Mouse (Mus musculus): ENCODE data around the gene Sptbn1. TPM values are rescaled to one million over a fixed set of nuclear protein-coding genes. Genes with fewer than 3 reads are reported as not detected.

The Sptbn1 gene
- polyA plus RNA-seq, 1 experiment from 2014 or later: 122 TPM

- peaks cover 18% of the 10 kb centered on the region for H3K4me1 ChIP-seq
- H3K9ac ChIP-seq: no peak overlapping the region
- H3K36me3 ChIP-seq: peaks cover 5% of the 10 kb centered on the region
- no peak overlapping the region for H3K4me2 ChIP-seq (replicated peaks)
- H3K4me3 ChIP-seq: no peak overlapping the region
- H3K27me3 ChIP-seq (replicated peaks): no peaks in the 10 kb centered on the region
- H3K9me3 ChIP-seq: no peaks in the 10 kb centered on the region
- no peak for ATAC-seq (ENCODE audit: low FRiP score, low read depth)
- H3K27ac ChIP-seq: no peak overlapping the region
Measured at GRCm38 (mm10) chr11:30200391-30200790, 67.6 kb downstream of the Sptbn1 start.

- peak overlapping the region; percentile 53 for H3K4me3 ChIP-seq
- no peaks in the 10 kb centered on the region for H3K27me3 ChIP-seq (replicated peaks)
- peak; percentile 95 for ATAC-seq (ENCODE audit: low FRiP score, low read depth)
- no peaks in the 10 kb centered on the region for H3K9me3 ChIP-seq
- no peak overlapping the region for H3K27ac ChIP-seq
- H3K4me1 ChIP-seq: peaks cover 14% of the 10 kb centered on the region
- peak overlapping the region; percentile 85 for H3K4me2 ChIP-seq (replicated peaks)
- H3K36me3 ChIP-seq: peaks cover 5% of the 10 kb centered on the region
- peak overlapping the region; percentile 68 for H3K9ac ChIP-seq
- WGBS: under 1% methylated on average over 34 of the region's 34 CpGs
Measured at GRCm38 (mm10) chr11:30198091-30198675, 69.8 kb downstream of the Sptbn1 start.

DNA sequence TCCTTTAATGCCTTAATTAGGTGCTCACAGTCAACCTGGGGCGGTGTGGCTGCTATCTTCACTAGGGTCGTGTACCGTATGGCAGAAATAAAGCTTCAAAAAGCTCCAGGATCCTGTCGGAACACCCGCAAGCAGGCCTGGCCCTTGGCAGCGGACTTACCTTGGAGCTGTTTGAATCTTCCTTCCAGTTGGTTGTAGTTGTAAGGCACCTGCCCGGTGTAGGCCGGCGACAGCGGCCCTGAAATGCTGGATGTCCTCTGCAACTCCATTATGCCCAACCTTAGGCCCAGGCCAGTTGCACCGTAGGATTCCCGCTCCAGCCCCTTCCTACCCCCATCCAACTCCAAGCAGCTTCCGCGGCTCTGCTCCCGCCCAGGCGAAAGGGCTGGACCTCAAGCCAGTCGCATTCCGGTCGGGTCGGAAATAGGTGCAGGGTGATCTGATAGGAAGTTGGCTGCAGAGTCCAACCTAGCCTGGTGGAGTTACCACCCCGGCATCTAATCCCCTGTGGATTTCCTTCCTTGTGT is 70.3 kb downstream of the Sptbn1 start:
- ATAC-seq (ENCODE audit: low FRiP score, low read depth): peak; percentile 79
- WGBS: 2% methylated on average over 21 of the region's 21 CpGs
- Histone ChIP-seq H3K9me3 (no peaks in the 10 kb centered on the region), H3K9ac (peak overlapping the region; percentile 68), H3K4me2 (replicated peaks) (peak overlapping the region; percentile 85), H3K4me3 (peak overlapping the region; percentile 53), H3K27ac (no peak overlapping the region), H3K27me3 (replicated peaks) (no peaks in the 10 kb centered on the region), H3K4me1 (peaks cover 14% of the 10 kb centered on the region), H3K36me3 (peaks cover 5% of the 10 kb centered on the region)

DNA sequence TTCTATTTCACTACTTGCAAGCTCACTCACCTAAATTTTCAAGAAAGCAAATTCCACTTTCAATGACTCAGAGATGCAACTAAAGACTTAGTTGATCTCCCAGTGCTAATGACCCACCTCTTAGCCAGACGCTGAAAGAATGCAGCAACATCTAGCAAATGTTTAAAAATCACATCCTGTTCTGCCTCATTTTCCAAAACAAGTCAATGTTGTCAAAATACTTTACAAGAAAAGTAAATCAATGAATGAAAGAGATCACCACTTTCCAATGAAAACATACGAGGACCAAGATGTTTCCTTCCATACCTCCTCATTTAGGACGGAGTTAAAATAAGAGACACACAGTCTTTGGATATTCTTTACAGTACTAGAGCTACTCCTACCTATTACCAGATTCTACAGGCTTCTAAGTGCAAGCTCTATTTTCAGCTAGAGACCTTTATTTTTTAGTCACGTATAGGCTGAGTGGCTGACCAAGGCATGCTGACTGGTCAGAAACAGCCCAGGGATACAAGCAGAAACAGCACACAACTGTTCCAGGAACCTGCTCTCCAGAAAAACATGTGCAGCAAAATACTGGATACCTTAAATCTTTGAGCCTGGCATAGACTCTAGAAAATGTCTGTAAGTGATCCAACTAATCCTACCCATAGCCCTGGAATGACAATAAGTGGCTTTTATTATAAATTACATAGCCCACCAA is 71.5 kb downstream of the Sptbn1 start:
- no peak overlapping the region for H3K4me3 ChIP-seq
- no peaks in the 10 kb centered on the region for H3K27me3 ChIP-seq (replicated peaks)
- no peak for ATAC-seq (ENCODE audit: low FRiP score, low read depth)
- H3K4me1 ChIP-seq: peaks cover 14% of the 10 kb centered on the region
- WGBS: 75% methylated on average over 4 of the region's 4 CpGs
- 0 out of 2 replicates have a peak overlapping the region, but pooled peaks have one; percentile 85 for H3K4me2 ChIP-seq (replicated peaks)
- H3K36me3 ChIP-seq: no peaks in the 10 kb centered on the region
- H3K27ac ChIP-seq: no peak overlapping the region
- H3K9ac ChIP-seq: no peak overlapping the region
- no peaks in the 10 kb centered on the region for H3K9me3 ChIP-seq

- Histone ChIP-seq H3K9ac (no peak overlapping the region), H3K4me3 (no peak overlapping the region), H3K27ac (no peak overlapping the region), H3K4me1 (peaks cover 14% of the 10 kb centered on the region), H3K27me3 (replicated peaks) (no peaks in the 10 kb centered on the region), H3K36me3 (no peaks in the 10 kb centered on the region), H3K4me2 (replicated peaks) (no peak overlapping the region), H3K9me3 (no peaks in the 10 kb centered on the region)
- ATAC-seq (ENCODE audit: low FRiP score, low read depth): no peak
- 67% methylated on average over 3 of the region's 3 CpGs for WGBS
Measured at GRCm38 (mm10) chr11:30195756-30196155, 72.2 kb downstream of the Sptbn1 start.

- H3K4me3 ChIP-seq: no peak overlapping the region
- no peak overlapping the region for H3K27ac ChIP-seq
- H3K4me1 ChIP-seq: peaks cover 14% of the 10 kb centered on the region
- H3K9me3 ChIP-seq: no peaks in the 10 kb centered on the region
- H3K27me3 ChIP-seq (replicated peaks): no peaks in the 10 kb centered on the region
- H3K9ac ChIP-seq: no peak overlapping the region
- ATAC-seq (ENCODE audit: low FRiP score, low read depth): no peak
- H3K36me3 ChIP-seq: no peaks in the 10 kb centered on the region
- WGBS: 81% methylated on average over 1 of the region's 1 CpGs
- H3K4me2 ChIP-seq (replicated peaks): no peak overlapping the region
Measured at GRCm38 (mm10) chr11:30194800-30195199, 73.2 kb downstream of the Sptbn1 start.

DNA sequence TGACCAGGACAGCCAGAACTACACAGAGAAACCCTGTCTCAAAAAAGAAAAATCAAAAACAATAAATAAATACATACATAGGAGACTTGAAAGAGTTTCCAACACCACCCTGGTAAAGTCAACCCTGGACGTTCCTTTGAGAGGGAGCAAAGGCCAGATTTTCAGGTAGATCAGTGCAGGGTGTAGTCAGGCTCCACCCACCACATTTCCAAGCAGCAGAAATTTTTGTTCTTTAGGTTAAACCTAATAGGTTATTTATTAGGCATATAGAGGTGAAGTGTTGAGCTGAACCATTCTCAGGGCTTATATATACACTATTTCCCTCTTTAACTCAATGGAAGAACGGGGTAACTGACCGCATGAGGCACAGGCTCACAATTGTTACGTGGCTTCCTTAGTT is 77.0 kb downstream of the Sptbn1 start:
- Histone ChIP-seq H3K9me3 (no peaks in the 10 kb centered on the region), H3K9ac (no peak overlapping the region), H3K4me2 (replicated peaks) (no peak overlapping the region), H3K4me3 (no peak overlapping the region), H3K36me3 (no peaks in the 10 kb centered on the region), H3K4me1 (no peaks in the 10 kb centered on the region), H3K27ac (no peak overlapping the region), H3K27me3 (replicated peaks) (no peaks in the 10 kb centered on the region)
- WGBS: 93% methylated on average over 4 of the region's 4 CpGs
- no peak for ATAC-seq (ENCODE audit: low FRiP score, low read depth)

DNA sequence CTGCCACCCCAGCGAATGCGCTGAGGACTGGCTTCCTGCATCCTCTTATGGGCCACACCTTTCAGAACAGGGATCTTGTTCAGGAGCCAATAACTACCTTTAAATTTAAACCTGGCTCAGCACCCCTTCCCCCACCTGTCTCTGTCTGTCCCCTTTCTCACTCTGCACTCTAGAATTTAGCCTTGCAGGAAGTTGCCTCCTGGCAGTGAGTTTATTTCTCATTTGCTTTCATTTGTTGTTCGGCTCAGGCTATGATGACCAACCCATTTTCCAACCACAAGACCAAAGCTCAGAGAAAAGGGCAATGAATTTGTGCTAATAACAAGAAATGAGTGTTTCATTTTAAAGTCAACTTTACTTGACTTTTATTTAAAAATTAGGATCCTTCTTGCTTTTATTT is 77.9 kb downstream of the Sptbn1 start:
- Histone ChIP-seq H3K4me1 (no peaks in the 10 kb centered on the region), H3K36me3 (no peaks in the 10 kb centered on the region), H3K9me3 (no peaks in the 10 kb centered on the region), H3K4me2 (replicated peaks) (no peak overlapping the region), H3K27me3 (replicated peaks) (no peaks in the 10 kb centered on the region), H3K4me3 (no peak overlapping the region), H3K27ac (no peak overlapping the region), H3K9ac (no peak overlapping the region)
- ATAC-seq (ENCODE audit: low FRiP score, low read depth): no peak
- WGBS: 85% methylated on average over 3 of the region's 3 CpGs

GRCm38 (mm10) chr11:30186902-30187470 is 81.0 kb downstream of the Sptbn1 start:
- Histone ChIP-seq H3K27me3 (replicated peaks) (no peaks in the 10 kb centered on the region), H3K4me3 (no peak overlapping the region), H3K9ac (no peak overlapping the region), H3K9me3 (no peaks in the 10 kb centered on the region), H3K4me1 (no peaks in the 10 kb centered on the region), H3K4me2 (replicated peaks) (no peak overlapping the region), H3K27ac (no peak overlapping the region), H3K36me3 (no peaks in the 10 kb centered on the region)
- 73% methylated on average over 4 of the region's 4 CpGs for WGBS
- no peak for ATAC-seq (ENCODE audit: low FRiP score, low read depth)

DNA sequence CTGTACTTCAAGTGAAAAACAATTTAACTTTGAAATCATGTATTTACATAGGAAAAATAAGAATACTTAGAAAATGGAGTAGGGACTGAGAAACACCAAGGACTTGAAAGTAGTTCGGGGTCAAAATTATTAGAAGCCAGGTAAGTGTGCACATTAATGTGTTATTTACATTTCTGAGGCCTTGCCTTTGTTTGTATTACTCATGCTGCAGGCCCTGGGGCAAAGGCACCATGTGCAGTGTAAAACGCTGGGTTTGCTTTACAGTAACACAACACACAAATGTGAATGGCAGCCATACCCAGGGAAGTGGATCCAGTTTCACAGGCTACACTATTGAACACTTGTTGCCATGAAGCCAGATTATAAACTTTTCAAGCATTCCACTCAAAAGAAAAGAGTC is 83.4 kb downstream of the Sptbn1 start:
- Histone ChIP-seq H3K9me3 (no peaks in the 10 kb centered on the region), H3K36me3 (no peaks in the 10 kb centered on the region), H3K4me1 (no peaks in the 10 kb centered on the region), H3K9ac (no peak overlapping the region), H3K27me3 (replicated peaks) (no peaks in the 10 kb centered on the region), H3K4me3 (no peak overlapping the region), H3K4me2 (replicated peaks) (no peak overlapping the region), H3K27ac (no peak overlapping the region)
- no peak for ATAC-seq (ENCODE audit: low FRiP score, low read depth)
- WGBS: 79% methylated on average over 2 of the region's 2 CpGs

- no peaks in the 10 kb centered on the region for H3K27me3 ChIP-seq (replicated peaks)
- no peaks in the 10 kb centered on the region for H3K4me1 ChIP-seq
- no peak overlapping the region for H3K4me3 ChIP-seq
- WGBS: 92% methylated on average over 8 of the region's 8 CpGs
- no peak overlapping the region for H3K4me2 ChIP-seq (replicated peaks)
- no peak for ATAC-seq (ENCODE audit: low FRiP score, low read depth)
- H3K9ac ChIP-seq: no peak overlapping the region
- no peak overlapping the region for H3K27ac ChIP-seq
- no peaks in the 10 kb centered on the region for H3K9me3 ChIP-seq
- no peaks in the 10 kb centered on the region for H3K36me3 ChIP-seq
Measured at GRCm38 (mm10) chr11:30182716-30183411, 85.1 kb downstream of the Sptbn1 start.

DNA sequence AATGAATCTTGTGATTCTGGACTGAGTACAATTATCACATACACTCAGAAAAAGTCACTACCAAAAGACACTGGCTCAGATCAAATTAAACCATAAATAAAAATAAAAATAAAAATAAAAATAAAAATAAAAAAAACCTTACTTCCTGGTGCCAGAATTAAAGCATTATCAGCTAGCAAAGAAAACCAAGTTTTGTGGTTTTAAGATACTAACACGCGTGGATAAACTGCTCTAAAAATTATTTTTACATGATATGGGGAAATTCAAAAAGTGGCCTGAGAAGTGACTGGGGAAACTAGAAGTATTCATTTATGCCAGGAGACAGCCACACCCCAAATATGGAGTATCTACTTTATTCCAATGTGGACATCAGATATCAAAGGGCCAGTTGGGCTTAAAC is 89.8 kb downstream of the Sptbn1 start:
- Histone ChIP-seq H3K4me3 (no peak overlapping the region), H3K36me3 (no peaks in the 10 kb centered on the region), H3K9ac (no peak overlapping the region), H3K27ac (no peak overlapping the region), H3K4me1 (no peaks in the 10 kb centered on the region; the same call in 1 of the 2 replicates), H3K4me2 (replicated peaks) (no peak overlapping the region), H3K27me3 (replicated peaks) (no peaks in the 10 kb centered on the region), H3K9me3 (no peaks in the 10 kb centered on the region)
- ATAC-seq (ENCODE audit: low FRiP score, low read depth): no peak
- 92% methylated on average over 2 of the region's 2 CpGs for WGBS

All from neural tube, embryonic 12.5 days (tissue).